Mouse (Mus musculus) MEL (cell line): Measurements from ENCODE around the gene Slc22a5. TPM values are rescaled to one million over a fixed set of nuclear protein-coding genes. Genes with fewer than 3 reads are reported as not detected.

Experiments
- DNase-seq: peaks from one replicate; pipeline ENCODE4 v3.0.0; 2011; ENCODE audit warnings: low read depth, low spot score
- H3K27ac ChIP-seq: 2 replicates; pipeline ENCODE4 v1.5.1; 2012; ENCODE audit warnings: low read depth, mild to moderate bottlenecking, control low read depth, low read length, moderate library complexity; ENCODE audit not compliant: control insufficient read depth
- H3K27me3 ChIP-seq, 2 experiments: fragments of 150-350 bp in 1 of 2; sonication (generic) in 1 of 2; 2 replicates each; pipeline ENCODE4 v1.6.1; 2012; ENCODE audit warnings: low read length in 2 of 2, mild to moderate bottlenecking in 2 of 2, improper control_type of control experiment in 1 of 2, moderate library complexity in 1 of 2; ENCODE audit not compliant: insufficient read depth in 2 of 2, control insufficient read depth in 1 of 2
- H3K36me3 ChIP-seq, 2 experiments: 2 replicates each; pipeline ENCODE4 v1.6.1; 2012 to 2014; ENCODE audit warnings: low read length in 2 of 2, improper control_type of control experiment in 1 of 2, inconsistent platforms in 1 of 2, mild to moderate bottlenecking in 1 of 2; ENCODE audit not compliant: insufficient read depth in 2 of 2, control insufficient read depth in 1 of 2
- H3K4me1 ChIP-seq, 2 experiments: fragments of 150-350 bp in 1 of 2; sonication (generic) in 1 of 2; 2 replicates each; pipeline ENCODE4 v1.6.1; 2012; ENCODE audit warnings: low read length in 2 of 2, improper control_type of control experiment in 1 of 2, mild to moderate bottlenecking in 1 of 2; ENCODE audit not compliant: insufficient read depth in 2 of 2, control insufficient read depth in 1 of 2
- H3K4me3 ChIP-seq, 2 experiments: fragments of 150-350 bp in 1 of 2; sonication (generic) in 1 of 2; 2 replicates each; pipeline ENCODE4 v1.5.1; 2012; ENCODE audit warnings: low read depth in 2 of 2, low read length in 2 of 2, mild to moderate bottlenecking in 2 of 2, moderate library complexity in 2 of 2, control low read depth in 1 of 2, improper control_type of control experiment in 1 of 2; ENCODE audit not compliant: control insufficient read depth in 1 of 2, insufficient read depth in 1 of 2
- H3K79me2 ChIP-seq: 2 replicates; pipeline ENCODE4 v1.6.1; 2012; ENCODE audit warnings: mild to moderate bottlenecking, low read length, moderate library complexity; ENCODE audit not compliant: control insufficient read depth, poor library complexity, insufficient read depth
- H3K9ac ChIP-seq: 2 replicates; pipeline ENCODE4 v1.6.1; 2012; ENCODE audit warnings: low read depth, mild to moderate bottlenecking, control low read depth, low read length, moderate library complexity; ENCODE audit not compliant: control insufficient read depth, poor library complexity, severe bottlenecking
- H3K9me3 ChIP-seq: fragments of 150-350 bp; sonication (generic); replicated peaks from 2 replicates; pipeline ENCODE4 v1.6.1; 2012; ENCODE audit warnings: mild to moderate bottlenecking, low read length, improper control_type of control experiment, moderate library complexity; ENCODE audit not compliant: insufficient read depth
- CTCF ChIP-seq, 3 experiments: IDR thresholded peaks in 2 of 3; conservative IDR thresholded peaks in 1 of 3; 2 replicates each; pipeline ENCODE4 v1.5.1; 2011 to 2012; ENCODE audit warnings: low read length in 3 of 3, low read depth in 2 of 3, mild to moderate bottlenecking in 2 of 3, improper control_type of control experiment in 1 of 3, inconsistent platforms in 1 of 3, mixed read lengths in 1 of 3, moderate library complexity in 1 of 3; ENCODE audit not compliant: control insufficient read depth in 1 of 3, insufficient read depth in 1 of 3, poor library complexity in 1 of 3, severe bottlenecking in 1 of 3
- E2F4 ChIP-seq: IDR thresholded peaks from 2 replicates; pipeline ENCODE4 v1.6.1; 2011; ENCODE audit warnings: low read depth, low read length, improper control_type of control experiment, borderline replicate concordance
- EP300 ChIP-seq, 2 experiments: IDR thresholded peaks; 2 replicates each; pipeline ENCODE4 v1.6.1; 2011; ENCODE audit warnings: improper control_type of control experiment in 2 of 2, low read length in 2 of 2, low read depth in 1 of 2, mild to moderate bottlenecking in 1 of 2
- ETS1 ChIP-seq: IDR thresholded peaks from 2 replicates; pipeline ENCODE4 v1.6.1; 2012; ENCODE audit warnings: low read depth, mild to moderate bottlenecking, inconsistent platforms, low read length, improper control_type of control experiment, moderate library complexity
- GABPA ChIP-seq: IDR thresholded peaks from 2 replicates; pipeline ENCODE4 v1.6.1; 2012; ENCODE audit warnings: low read depth, mild to moderate bottlenecking, inconsistent platforms, low read length, improper control_type of control experiment, moderate library complexity
- GATA1 ChIP-seq: IDR thresholded peaks from 2 replicates; pipeline ENCODE4 v1.6.1; 2011; ENCODE audit warnings: low read depth, low read length, improper control_type of control experiment
- MAFK ChIP-seq: IDR thresholded peaks from 2 replicates; pipeline ENCODE4 v1.6.1; 2011; ENCODE audit warnings: low read depth, mild to moderate bottlenecking, low read length, improper control_type of control experiment, borderline replicate concordance
- NELFE ChIP-seq: IDR thresholded peaks from 2 replicates; pipeline ENCODE4 v1.6.1; 2011; ENCODE audit warnings: low read depth, low read length, improper control_type of control experiment
- POLR2A ChIP-seq, 2 experiments: IDR thresholded peaks; 2 replicates each; pipeline ENCODE4 v1.6.1; 2011 to 2012; ENCODE audit warnings: low read length in 2 of 2, mild to moderate bottlenecking in 2 of 2, control low read depth in 1 of 2, improper control_type of control experiment in 1 of 2, low read depth in 1 of 2, moderate library complexity in 1 of 2; ENCODE audit not compliant: control insufficient read depth in 1 of 2, insufficient read depth in 1 of 2, poor library complexity in 1 of 2
- POLR2AphosphoS2 ChIP-seq: IDR thresholded peaks from 2 replicates; pipeline ENCODE4 v1.6.1; 2011; ENCODE audit warnings: low read length, improper control_type of control experiment
- RCOR1 ChIP-seq: IDR thresholded peaks from 2 replicates; pipeline ENCODE4 v1.6.1; 2012; ENCODE audit warnings: low read depth, mild to moderate bottlenecking, inconsistent platforms, low read length, improper control_type of control experiment
- SMC3 ChIP-seq: IDR thresholded peaks from 2 replicates; pipeline ENCODE4 v1.6.1; 2011; ENCODE audit warnings: low read depth, low read length, improper control_type of control experiment
- TAL1 ChIP-seq: IDR thresholded peaks from 2 replicates; pipeline ENCODE4 v1.6.1; 2012; ENCODE audit warnings: mild to moderate bottlenecking, inconsistent platforms, low read length, moderate library complexity, mixed read lengths
- TBP ChIP-seq: IDR thresholded peaks from 2 replicates; pipeline ENCODE4 v1.8.0; 2011; ENCODE audit warnings: low read depth, low read length, improper control_type of control experiment
- TCF12 ChIP-seq: IDR thresholded peaks from 2 replicates; pipeline ENCODE4 v1.6.1; 2014; ENCODE audit warnings: low read depth, mild to moderate bottlenecking, inconsistent platforms, low read length, improper control_type of control experiment, moderate library complexity
- UBTF ChIP-seq: IDR thresholded peaks from 2 replicates; pipeline ENCODE4 v1.6.1; 2012; ENCODE audit warnings: low read depth, mild to moderate bottlenecking, inconsistent platforms, low read length, improper control_type of control experiment, moderate library complexity, borderline replicate concordance; ENCODE audit not compliant: insufficient read depth
- USF2 ChIP-seq, 2 experiments: IDR thresholded peaks; 2 replicates each; pipeline ENCODE4 v1.6.1; 2011 to 2012; ENCODE audit warnings: improper control_type of control experiment in 2 of 2, low read length in 2 of 2, borderline replicate concordance in 1 of 2, inconsistent platforms in 1 of 2, low read depth in 1 of 2, mild to moderate bottlenecking in 1 of 2; ENCODE audit not compliant: insufficient read depth in 1 of 2
- ZKSCAN1 ChIP-seq: IDR thresholded peaks from 2 replicates; pipeline ENCODE4 v1.6.1; 2012; ENCODE audit warnings: low read depth, mild to moderate bottlenecking, inconsistent platforms, low read length, improper control_type of control experiment, moderate library complexity
- ZNF384 ChIP-seq: IDR thresholded peaks from 2 replicates; pipeline ENCODE4 v1.6.1; 2012; ENCODE audit warnings: low read depth, mild to moderate bottlenecking, inconsistent platforms, low read length, improper control_type of control experiment
- polyA plus RNA-seq, 2 experiments: library from polyadenylated mRNA; stranded (reverse) in 1 of 2; unstranded in 1 of 2; fragments of >175 nt in 1 of 2; fragments of >200 nt in 1 of 2; gene quantifications; 2 replicates each; pipeline versions ENCODE4 v1.2.1 to v1.2.4; 2012; ENCODE audit warnings: low replicate concordance in 2 of 2, low read depth in 1 of 2; ENCODE audit not compliant: insufficient read length in 2 of 2, insufficient read depth in 1 of 2, missing spikeins in 1 of 2
- total RNA-seq: library from RNA; depleted of rRNA; stranded (reverse); fragments of 300-350 nt; gene quantifications from 2 replicates; pipeline ENCODE4 v1.2.3, GENCODE M21; 2012

Gene Slc22a5
- total and polyA plus RNA-seq, 3 experiments: 11.8 to 12.5 TPM; not detected in 1

DNA sequence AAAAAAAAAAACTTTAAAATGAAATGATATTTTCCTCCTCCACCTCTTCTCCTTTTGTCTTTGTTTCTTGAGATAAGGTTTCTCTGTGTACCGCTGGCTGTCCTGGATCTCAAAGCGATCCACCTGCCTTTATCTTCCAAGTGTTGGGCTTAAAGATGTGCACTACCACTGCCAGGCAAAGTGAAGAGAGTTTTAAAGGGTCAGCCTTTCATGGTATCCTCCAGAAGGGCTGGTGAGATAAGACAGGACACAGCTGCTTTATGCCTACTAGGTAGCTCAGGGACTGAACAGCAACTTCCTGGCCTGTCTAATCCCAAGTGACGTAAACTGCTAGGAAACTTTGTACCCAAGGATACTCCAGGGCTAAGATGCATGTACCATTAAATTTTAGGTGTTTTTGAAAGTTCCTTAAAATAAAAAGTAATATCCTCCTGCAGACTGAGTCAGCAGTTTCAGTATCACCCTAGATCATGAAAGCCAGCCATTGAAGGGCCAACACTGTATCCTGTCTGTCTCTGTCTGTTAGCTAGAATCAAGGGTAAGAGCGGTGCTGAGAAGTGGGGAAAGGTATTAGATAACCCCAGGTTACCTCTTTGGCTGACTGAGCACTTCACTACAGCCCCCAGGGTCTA is 56.0 kb downstream of the Slc22a5 start:
- no peak overlapping the region for H3K4me3 ChIP-seq
- peak; percentile 37 for DNase-seq
- no peaks in the 10 kb centered on the region for H3K9me3 ChIP-seq
- no peak overlapping the region for H3K27ac ChIP-seq
- peaks cover 0 to 6% of the 10 kb centered on the region in 2 experiments; a peak in 2 of 4 replicates for H3K36me3 ChIP-seq
- peaks cover 0 to 4% of the 10 kb centered on the region in 2 experiments; a peak in 1 of 4 replicates for H3K4me1 ChIP-seq
- H3K27me3 ChIP-seq: no peaks in the 10 kb centered on the region; a peak in 2 of 4 replicates
- TF ChIP-seq ZNF384: peak; percentile 58
- peak; percentile 23 for TF ChIP-seq GATA1
- peak; percentile 12; the same call in 1 of the 2 replicates for TF ChIP-seq TAL1
- TF ChIP-seq MAFK: peak; percentile 70
- TF ChIP-seq USF2 (IDR thresholded peaks at IDR 0.05; ENCODE audit: borderline replicate concordance in 1 of 2, insufficient read depth in 1 of 2, low read depth in 1 of 2, low read length in 2 of 2): no peak
- no peak for TF ChIP-seq RCOR1
- TF ChIP-seq, all 39 proteins: peak for 4
- H3K79me2 ChIP-seq: no peaks in the 10 kb centered on the region
- no peak overlapping the region for H3K9ac ChIP-seq

DNA sequence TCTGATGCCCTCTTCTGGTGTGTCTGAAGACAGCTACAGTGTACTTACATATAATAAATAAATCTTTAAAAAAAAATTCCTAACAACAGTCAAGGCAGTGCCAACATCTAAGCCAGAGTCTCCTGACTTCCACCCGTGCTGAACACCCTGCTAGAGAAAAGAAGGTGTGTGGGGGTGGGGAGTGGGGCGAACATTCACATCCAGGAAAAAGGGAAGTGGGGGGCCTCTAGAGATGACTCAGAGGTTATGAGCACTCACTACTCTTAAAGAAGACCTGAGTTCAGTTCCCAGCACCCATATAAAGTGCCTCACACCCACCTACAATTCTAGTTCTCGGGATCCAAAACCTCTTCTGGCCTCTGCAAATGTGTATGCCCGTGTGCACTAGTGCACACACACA is 66.1 kb downstream of the Slc22a5 start:
- no peaks in the 10 kb centered on the region for H3K9me3 ChIP-seq
- peaks cover 3 to 4% of the 10 kb centered on the region in 2 experiments for H3K27me3 ChIP-seq
- TF ChIP-seq USF2 (IDR thresholded peaks at IDR 0.05; ENCODE audit: borderline replicate concordance in 1 of 2, insufficient read depth in 1 of 2, low read depth in 1 of 2, low read length in 2 of 2) (no peak), GATA1 (no peak), GABPA (no peak), TAL1 (no peak), EP300 (IDR thresholded peaks at IDR 0.05; ENCODE audit: low read depth in 1 of 2, low read length in 2 of 2) (no peak), CTCF (IDR thresholded peaks at IDR 0.05 in 2 of 3, conservative IDR thresholded peaks at IDR 0.05 in 1 of 3; ENCODE audit: control insufficient read depth in 1 of 3, insufficient read depth in 1 of 3, low read depth in 2 of 3, low read length in 3 of 3, poor library complexity in 1 of 3, severe bottlenecking in 1 of 3) (no peak), NELFE (no peak), POLR2A (IDR thresholded peaks at IDR 0.05; ENCODE audit: control insufficient read depth in 1 of 2, insufficient read depth in 1 of 2, low read depth in 1 of 2, low read length in 2 of 2, poor library complexity in 1 of 2) (no peak), TBP (no peak), ETS1 (no peak), SMC3 (no peak), MAFK (no peak), UBTF (no peak), RCOR1 (no peak), E2F4 (no peak), POLR2AphosphoS2 (no peak), ZKSCAN1 (no peak), ZNF384 (no peak), TCF12 (no peak)
- no peak overlapping the region for H3K4me3 ChIP-seq
- peaks cover 0 to 4% of the 10 kb centered on the region in 2 experiments; a peak in 2 of 4 replicates for H3K36me3 ChIP-seq
- peak; percentile 50 for DNase-seq
- peaks cover 0 to 12% of the 10 kb centered on the region in 2 experiments; a peak in 2 of 4 replicates for H3K4me1 ChIP-seq
- no peaks in the 10 kb centered on the region for H3K79me2 ChIP-seq
- H3K27ac ChIP-seq: no peak overlapping the region
- no peak overlapping the region for H3K9ac ChIP-seq
